Mouse (Mus musculus) fibroblast of lung, adult 2 months (primary cell): ENCODE results near the gene Nckap5.
"Not testable (repeated sequence)": the region's sequence is repeated elsewhere in the genome, so short reads cannot be mapped to it uniquely, and the experiment has no call there.

Experiments
- DNase-seq: peaks from one replicate; pipeline ENCODE4 v3.0.0-alpha.2; 2011; ENCODE audit warnings: low read depth

Gene Nckap5

GRCm38 (mm10) chr1:126168131-126168530, 662.5 kb downstream of the Nckap5 start:
- DNase-seq, result no peak

- DNase-seq, result no peak
These were observed 663.1 kb downstream of the Nckap5 start for GRCm38 (mm10) chr1:126167546-126167945.

GRCm38 (mm10) chr1:126159287-126159686, 671.3 kb downstream of the Nckap5 start:
- DNase-seq, result no peak

- DNase-seq, result no peak
These were observed 674.8 kb downstream of the Nckap5 start for GRCm38 (mm10) chr1:126155816-126156215.

- DNase-seq, result no peak
These were observed 676.9 kb downstream of the Nckap5 start for GRCm38 (mm10) chr1:126153516-126154234.

- DNase-seq, result no peak
These were observed 678.4 kb downstream of the Nckap5 start for GRCm38 (mm10) chr1:126152217-126152616.

GRCm38 (mm10) chr1:126149966-126150365, 680.6 kb downstream of the Nckap5 start:
- no peak for DNase-seq

GRCm38 (mm10) chr1:126135717-126136116, 694.9 kb downstream of the Nckap5 start:
- DNase-seq, result no peak

GRCm38 (mm10) chr1:126132316-126132715, 698.3 kb downstream of the Nckap5 start:
- DNase-seq, result no peak

GRCm38 (mm10) chr1:126129129-126129528, 701.5 kb downstream of the Nckap5 start:
- DNase-seq, result no peak

- no peak for DNase-seq
These were observed 707.5 kb downstream of the Nckap5 start for GRCm38 (mm10) chr1:126123111-126123510.

- no peak for DNase-seq
These were observed 710.1 kb downstream of the Nckap5 start for GRCm38 (mm10) chr1:126120506-126120905.

- no peak for DNase-seq
These were observed 714.6 kb downstream of the Nckap5 start for GRCm38 (mm10) chr1:126116034-126116433.

- no peak for DNase-seq
These were observed 724.8 kb downstream of the Nckap5 start for GRCm38 (mm10) chr1:126105673-126106256.

- no peak for DNase-seq
These were observed 736.3 kb downstream of the Nckap5 start for GRCm38 (mm10) chr1:126094346-126094745.

GRCm38 (mm10) chr1:126091979-126092378, 738.6 kb downstream of the Nckap5 start:
- DNase-seq, result not testable (repeated sequence)

- no peak for DNase-seq
These were observed 743.4 kb downstream of the Nckap5 start for GRCm38 (mm10) chr1:126087181-126087580.

GRCm38 (mm10) chr1:126076312-126076711, 754.3 kb downstream of the Nckap5 start:
- no peak for DNase-seq

GRCm38 (mm10) chr1:126070861-126071260, 759.7 kb downstream of the Nckap5 start:
- DNase-seq, result no peak

- DNase-seq, result no peak
These were observed 779.1 kb downstream of the Nckap5 start for GRCm38 (mm10) chr1:126051491-126051890.

GRCm38 (mm10) chr1:126042886-126043285, 787.7 kb downstream of the Nckap5 start:
- no peak for DNase-seq

GRCm38 (mm10) chr1:126027536-126027935, 803.1 kb downstream of the Nckap5 start:
- DNase-seq, result no peak

GRCm38 (mm10) chr1:126024518-126024917, 806.1 kb downstream of the Nckap5 start:
- no peak for DNase-seq

GRCm38 (mm10) chr1:126022959-126023358, 807.6 kb downstream of the Nckap5 start:
- no peak for DNase-seq
